Mouse (Mus musculus) liver, embryonic 12.5 days (tissue): ENCODE measurements at regions not wholly inside any gene's neighbourhood (a gene's known extent, or its start where the extent isn't known, plus 50 kb on each side); places are given as distances from the start of the nearest gene placed in this dataset.

Experiments used
- ATAC-seq: fragments of 200-750 bp; cut with Nextera tagmentation; 2 replicates; pipeline ENCODE4 v1.8.0; 2017; ENCODE audit warnings: moderate number of reproducible peaks, mild to moderate bottlenecking, moderate library complexity
- H3K27ac ChIP-seq: fragments of 300-500 bp; sonication (generic); 2 replicates; pipeline ENCODE4 v1.5.1; 2016; ENCODE audit warnings: mild to moderate bottlenecking
- H3K27me3 ChIP-seq: fragments of 300-500 bp; sonication (generic); replicated peaks from 2 replicates; pipeline ENCODE4 v1.6.1; 2016; ENCODE audit warnings: mild to moderate bottlenecking, moderate library complexity
- H3K36me3 ChIP-seq: fragments of 300-500 bp; sonication (generic); 2 replicates; pipeline ENCODE4 v1.6.1; 2016; ENCODE audit warnings: mild to moderate bottlenecking, moderate library complexity
- H3K4me1 ChIP-seq: fragments of 300-500 bp; sonication (generic); 2 replicates; pipeline ENCODE4 v1.6.1; 2016
- H3K4me2 ChIP-seq: fragments of 300-500 bp; sonication (generic); 2 replicates; pipeline ENCODE4 v1.6.1; 2016; ENCODE audit warnings: mild to moderate bottlenecking, moderate library complexity
- H3K4me3 ChIP-seq: fragments of 300-500 bp; sonication (generic); 2 replicates; pipeline ENCODE4 v1.5.1; 2016; ENCODE audit warnings: mild to moderate bottlenecking, moderate library complexity
- H3K9ac ChIP-seq: fragments of 300-500 bp; sonication (generic); 2 replicates; pipeline ENCODE4 v1.6.1; 2016; ENCODE audit warnings: mild to moderate bottlenecking, moderate library complexity
- H3K9me3 ChIP-seq: fragments of 300-500 bp; sonication (generic); replicated peaks from 2 replicates; pipeline ENCODE4 v1.6.1; 2016; ENCODE audit warnings: mild to moderate bottlenecking, moderate library complexity
- WGBS: fragments of 180-500 bp; shearing (Covaris S2); methylation state at CpG from one replicate; pipeline ENCODE4 v1.1.7; 2016; ENCODE audit not compliant: insufficient replicate concordance; 5-methylcytosine and 5-hydroxymethylcytosine counted together

- Histone ChIP-seq H3K4me3 (no peak overlapping the region), H3K27me3 (no peaks in the 10 kb centered on the region), H3K4me2 (no peak overlapping the region), H3K9me3 (no peaks in the 10 kb centered on the region), H3K9ac (no peak overlapping the region), H3K4me1 (no peaks in the 10 kb centered on the region), H3K27ac (no peak overlapping the region), H3K36me3 (no peaks in the 10 kb centered on the region)
- ATAC-seq, result no peak
- 43% methylated on average over 3 of the region's 3 CpGs for WGBS
These were observed 253.9 kb downstream of the Qdpr start for GRCm38 (mm10) chr5:45196159-45196558.

DNA sequence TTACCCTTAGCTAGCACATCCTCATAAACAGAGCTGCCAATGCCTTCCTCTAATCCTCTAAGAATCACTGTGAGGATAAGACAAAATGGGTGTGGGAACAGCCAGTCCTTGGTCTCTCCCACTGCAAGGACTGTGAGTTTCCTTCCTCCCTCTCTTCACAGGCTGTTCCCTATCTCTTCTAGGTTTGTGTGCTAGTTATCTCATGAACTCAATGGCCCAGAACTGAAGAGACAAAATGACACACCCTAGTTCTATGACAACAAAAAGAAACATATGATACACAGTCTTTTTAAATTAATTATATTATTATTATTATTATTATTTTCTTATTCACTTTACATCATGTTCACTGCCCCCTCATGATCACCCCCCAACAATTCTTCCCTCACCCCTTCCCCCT, 257.7 kb downstream of the Qdpr start:
- no peak overlapping the region for H3K4me2 ChIP-seq
- ATAC-seq, result no peak
- H3K9me3 ChIP-seq, result no peaks in the 10 kb centered on the region
- no peaks in the 10 kb centered on the region for H3K27me3 ChIP-seq
- no peak overlapping the region for H3K9ac ChIP-seq
- H3K4me3 ChIP-seq, result no peak overlapping the region
- no peaks in the 10 kb centered on the region for H3K4me1 ChIP-seq
- no peaks in the 10 kb centered on the region for H3K36me3 ChIP-seq
- H3K27ac ChIP-seq, result no peak overlapping the region

- no peak for ATAC-seq
- no peak overlapping the region for H3K4me2 ChIP-seq
- H3K27me3 ChIP-seq, result no peaks in the 10 kb centered on the region
- H3K9me3 ChIP-seq, result no peaks in the 10 kb centered on the region
- no peak overlapping the region for H3K27ac ChIP-seq
- H3K36me3 ChIP-seq, result no peaks in the 10 kb centered on the region
- no peak overlapping the region for H3K9ac ChIP-seq
- no peak overlapping the region for H3K4me3 ChIP-seq
- H3K4me1 ChIP-seq, result no peaks in the 10 kb centered on the region
- 76% methylated on average over 8 of the region's 8 CpGs for WGBS
These were observed 276.8 kb downstream of the Qdpr start for GRCm38 (mm10) chr5:45173035-45173755.

DNA sequence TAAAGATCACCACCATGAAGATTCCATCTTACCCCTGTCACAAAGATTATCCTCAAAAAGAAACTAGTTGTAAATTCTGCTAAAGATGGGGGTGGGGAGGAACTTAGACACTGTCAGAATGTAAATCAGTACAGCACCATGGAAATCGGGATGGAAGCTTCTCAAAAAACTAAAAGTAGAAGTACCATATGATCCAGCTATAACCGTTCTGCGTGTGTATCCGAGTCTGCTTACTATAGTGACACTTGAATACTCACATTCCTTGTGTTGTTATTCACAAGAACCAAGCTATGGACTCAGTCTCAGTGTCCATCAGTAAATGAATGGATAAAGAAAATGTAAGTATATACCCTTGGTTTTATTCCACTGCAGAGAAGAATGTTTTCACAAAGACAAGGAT, 290.8 kb downstream of the Qdpr start:
- no peak for ATAC-seq
- Histone ChIP-seq H3K9ac (no peak overlapping the region), H3K9me3 (no peaks in the 10 kb centered on the region), H3K27ac (no peak overlapping the region), H3K4me3 (no peak overlapping the region), H3K4me1 (no peaks in the 10 kb centered on the region), H3K36me3 (no peaks in the 10 kb centered on the region), H3K4me2 (no peak overlapping the region), H3K27me3 (no peaks in the 10 kb centered on the region)
- 78% methylated on average over 4 of the region's 4 CpGs for WGBS

- WGBS, result 32% methylated on average over 2 of the region's 2 CpGs
- no peak overlapping the region for H3K4me2 ChIP-seq
- no peak for ATAC-seq
These were observed 295.1 kb downstream of the Qdpr start for GRCm38 (mm10) chr5:45154936-45155335.

GRCm38 (mm10) chr5:45144186-45144585, 305.9 kb downstream of the Qdpr start:
- H3K4me3 ChIP-seq, result no peak overlapping the region
- ATAC-seq, result no peak
- H3K4me1 ChIP-seq, result no peaks in the 10 kb centered on the region
- no peak overlapping the region for H3K9ac ChIP-seq
- WGBS, result 83% methylated on average over 4 of the region's 4 CpGs
- no peak overlapping the region for H3K27ac ChIP-seq
- H3K4me2 ChIP-seq, result no peak overlapping the region
- H3K36me3 ChIP-seq, result no peaks in the 10 kb centered on the region
- H3K9me3 ChIP-seq, result no peaks in the 10 kb centered on the region
- no peaks in the 10 kb centered on the region for H3K27me3 ChIP-seq

More at GRCm38 (mm10) chr5:45154936-45155335, 295.1 kb downstream of the Qdpr start:
- H3K4me3 ChIP-seq, result no peak overlapping the region
- H3K27me3 ChIP-seq, result no peaks in the 10 kb centered on the region
- no peak overlapping the region for H3K27ac ChIP-seq
- no peak overlapping the region for H3K9ac ChIP-seq
- H3K9me3 ChIP-seq, result no peaks in the 10 kb centered on the region
- H3K36me3 ChIP-seq, result no peaks in the 10 kb centered on the region
- no peaks in the 10 kb centered on the region for H3K4me1 ChIP-seq

- no peaks in the 10 kb centered on the region for H3K36me3 ChIP-seq
- H3K9ac ChIP-seq, result no peak overlapping the region
- no peaks in the 10 kb centered on the region for H3K4me1 ChIP-seq
- H3K9me3 ChIP-seq, result no peaks in the 10 kb centered on the region
- WGBS, result 55% methylated on average over 10 of the region's 10 CpGs
- H3K27ac ChIP-seq, result no peak overlapping the region
- ATAC-seq, result no peak
- no peaks in the 10 kb centered on the region for H3K27me3 ChIP-seq
- H3K4me3 ChIP-seq, result no peak overlapping the region
- no peak overlapping the region for H3K4me2 ChIP-seq
These were observed 312.6 kb downstream of the Qdpr start for GRCm38 (mm10) chr5:45137198-45137973.

DNA sequence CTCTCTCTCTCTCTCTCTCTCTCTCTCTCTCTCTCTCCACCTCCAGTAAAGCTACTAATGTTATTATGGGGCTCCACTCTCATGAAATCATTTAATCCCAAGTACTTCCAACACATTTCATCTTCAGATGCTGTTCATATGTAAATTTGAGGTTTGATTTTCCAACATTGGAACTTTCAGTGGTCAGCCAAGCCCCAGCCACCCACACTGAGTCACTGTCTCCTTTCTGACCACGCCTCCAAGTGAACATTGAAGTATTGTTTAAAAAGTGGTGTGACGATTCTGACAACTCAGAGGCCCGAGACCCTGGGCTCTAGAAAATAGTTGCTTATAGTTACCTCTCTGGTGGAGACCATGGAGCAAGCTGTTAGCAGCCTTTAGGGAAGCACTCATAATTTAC, 313.3 kb downstream of the Qdpr start:
- WGBS, result 40% methylated on average over 3 of the region's 3 CpGs

GRCm38 (mm10) chr5:45127971-45128370, 322.1 kb downstream of the Qdpr start:
- Histone ChIP-seq H3K9ac (no peak overlapping the region), H3K27me3 (no peaks in the 10 kb centered on the region), H3K9me3 (no peaks in the 10 kb centered on the region), H3K4me1 (no peaks in the 10 kb centered on the region), H3K27ac (no peak overlapping the region), H3K4me2 (no peak overlapping the region), H3K4me3 (no peak overlapping the region), H3K36me3 (no peaks in the 10 kb centered on the region)
- 69% methylated on average over 8 of the region's 8 CpGs for WGBS
- ATAC-seq, result no peak

More for the DNA sequence above, 313.3 kb downstream of the Qdpr start:
- no peaks in the 10 kb centered on the region for H3K36me3 ChIP-seq
- no peaks in the 10 kb centered on the region for H3K4me1 ChIP-seq
- no peak for ATAC-seq
- no peaks in the 10 kb centered on the region for H3K27me3 ChIP-seq
- H3K9ac ChIP-seq, result no peak overlapping the region
- no peak overlapping the region for H3K4me3 ChIP-seq
- no peaks in the 10 kb centered on the region for H3K9me3 ChIP-seq
- H3K4me2 ChIP-seq, result no peak overlapping the region
- no peak overlapping the region for H3K27ac ChIP-seq

DNA sequence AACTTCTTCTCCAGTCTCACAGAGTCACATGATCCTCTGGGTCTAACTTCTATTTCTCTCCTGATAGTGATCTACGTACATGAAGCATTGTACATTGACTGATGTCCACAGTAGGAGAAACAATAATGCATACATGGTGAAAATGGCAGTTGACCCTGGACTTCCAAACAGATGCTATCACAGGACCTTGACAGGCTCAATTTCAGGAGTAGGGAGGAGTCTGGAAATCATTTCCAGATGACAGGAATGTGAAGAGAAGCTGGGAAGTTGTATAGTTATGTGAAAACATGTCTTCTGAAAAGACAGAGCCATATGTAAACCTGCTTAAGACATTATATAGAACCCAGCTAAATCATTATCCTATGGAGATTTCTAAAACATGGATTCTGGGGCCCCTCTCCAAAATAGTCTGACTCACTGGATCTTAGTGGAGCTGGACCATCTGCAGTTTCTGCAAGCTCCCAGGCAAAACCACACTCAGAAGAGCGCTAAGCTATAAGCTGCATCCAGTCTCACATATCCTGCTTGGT, 322.3 kb upstream of the Ldb2 start:
- H3K4me2 ChIP-seq, result no peak overlapping the region
- H3K4me1 ChIP-seq, result no peaks in the 10 kb centered on the region
- no peak for ATAC-seq
- 70% methylated on average over 2 of the region's 2 CpGs for WGBS
- no peak overlapping the region for H3K4me3 ChIP-seq
- no peak overlapping the region for H3K9ac ChIP-seq
- H3K36me3 ChIP-seq, result no peaks in the 10 kb centered on the region
- no peaks in the 10 kb centered on the region for H3K9me3 ChIP-seq
- H3K27me3 ChIP-seq, result no peaks in the 10 kb centered on the region
- H3K27ac ChIP-seq, result no peak overlapping the region

- H3K4me3 ChIP-seq, result no peak overlapping the region
- no peak overlapping the region for H3K27ac ChIP-seq
- no peaks in the 10 kb centered on the region for H3K4me1 ChIP-seq
- no peak for ATAC-seq
- H3K27me3 ChIP-seq, result no peaks in the 10 kb centered on the region
- no peak overlapping the region for H3K9ac ChIP-seq
- H3K36me3 ChIP-seq, result no peaks in the 10 kb centered on the region
- 78% methylated on average over 2 of the region's 2 CpGs for WGBS
- no peak overlapping the region for H3K4me2 ChIP-seq
- no peaks in the 10 kb centered on the region for H3K9me3 ChIP-seq
These were observed 320.3 kb upstream of the Ldb2 start for GRCm38 (mm10) chr5:45119757-45120156.

DNA sequence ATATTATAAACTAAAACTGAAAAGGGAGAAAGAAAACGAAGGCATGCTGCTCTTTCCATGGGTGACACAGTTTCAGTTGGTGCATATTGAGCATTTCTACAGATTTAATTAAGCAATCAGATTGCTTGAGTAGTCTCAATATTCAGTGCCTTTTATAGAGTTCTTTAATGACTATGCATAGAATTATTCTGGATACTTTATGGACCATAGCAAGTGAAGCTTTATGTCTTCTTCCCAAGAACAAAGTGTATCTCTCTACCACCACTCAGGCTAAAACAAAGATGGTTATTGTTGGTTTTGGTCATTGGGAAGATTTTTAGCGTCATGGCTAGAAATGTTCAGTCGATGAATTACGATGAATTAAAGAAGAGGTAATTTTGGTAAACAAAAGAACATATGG, 311.8 kb upstream of the Ldb2 start:
- Histone ChIP-seq H3K27ac (no peak overlapping the region), H3K4me2 (no peak overlapping the region), H3K27me3 (no peaks in the 10 kb centered on the region), H3K4me1 (no peaks in the 10 kb centered on the region), H3K9ac (no peak overlapping the region), H3K36me3 (no peaks in the 10 kb centered on the region), H3K4me3 (no peak overlapping the region), H3K9me3 (no peaks in the 10 kb centered on the region)
- 69% methylated on average over 4 of the region's 4 CpGs for WGBS
- ATAC-seq, result no peak
